Mouse (Mus musculus): ENCODE measurements at regions not wholly inside any gene's neighbourhood (a gene's known extent, or its start where the extent isn't known, plus 50 kb on each side); places are given as distances from the start of the nearest gene placed in this dataset.

- DNase-seq, result no peak
These were observed 882.9 kb upstream of the Lrrn3 start for GRCm38 (mm10) chr12:42369029-42369577.

- no peak for DNase-seq
These were observed 852.9 kb upstream of the Lrrn3 start for GRCm38 (mm10) chr12:42338996-42339680.

GRCm38 (mm10) chr12:42306429-42306828 is 820.2 kb upstream of the Lrrn3 start:
- DNase-seq, result no peak

GRCm38 (mm10) chr12:42277241-42278032 is 791.2 kb upstream of the Lrrn3 start:
- no peak for DNase-seq

GRCm38 (mm10) chr12:42250410-42250809 is 764.2 kb upstream of the Lrrn3 start:
- DNase-seq, result no peak

GRCm38 (mm10) chr12:42229235-42229634 is 743.0 kb upstream of the Lrrn3 start:
- no peak for DNase-seq

GRCm38 (mm10) chr12:42181646-42182045 is 695.4 kb upstream of the Lrrn3 start:
- DNase-seq, result no peak

GRCm38 (mm10) chr12:42179947-42180669 is 693.9 kb upstream of the Lrrn3 start:
- no peak for DNase-seq

- DNase-seq, result no peak
These were observed 661.7 kb upstream of the Lrrn3 start for GRCm38 (mm10) chr12:42147971-42148370.

GRCm38 (mm10) chr12:42138694-42139442 is 652.6 kb upstream of the Lrrn3 start:
- DNase-seq, result no peak

GRCm38 (mm10) chr12:42138177-42138576 is 651.9 kb upstream of the Lrrn3 start:
- no peak for DNase-seq

- DNase-seq, result peak in 1 of 2 experiments; percentile 7
These were observed 651.5 kb upstream of the Lrrn3 start for GRCm38 (mm10) chr12:42137764-42138163.

GRCm38 (mm10) chr12:42100189-42100588 is 614.0 kb upstream of the Lrrn3 start:
- DNase-seq, result no peak

- no peak for DNase-seq
These were observed 584.2 kb upstream of the Lrrn3 start for GRCm38 (mm10) chr12:42070401-42070800.

GRCm38 (mm10) chr12:42063745-42064144 is 577.5 kb upstream of the Lrrn3 start:
- no peak for DNase-seq

GRCm38 (mm10) chr12:42049056-42049455 is 562.8 kb upstream of the Lrrn3 start:
- no peak for DNase-seq

GRCm38 (mm10) chr12:42027874-42028273 is 541.6 kb upstream of the Lrrn3 start:
- DNase-seq, result no peak

- DNase-seq, result no peak
These were observed 531.3 kb upstream of the Lrrn3 start for GRCm38 (mm10) chr12:42017506-42017905.

- DNase-seq, result no peak
These were observed 522.7 kb upstream of the Lrrn3 start for GRCm38 (mm10) chr12:42008827-42009383.

GRCm38 (mm10) chr12:42006912-42007311 is 520.7 kb upstream of the Lrrn3 start:
- DNase-seq, result no peak

All from layer of hippocampus, postnatal 36 days (tissue).